Mouse (Mus musculus): Measurements from ENCODE around the gene Zfp653.
"Not testable (repeated sequence)": the region's sequence is repeated elsewhere in the genome, so short reads cannot be mapped to it uniquely, and the experiment has no call there.

Zfp653 gene

GRCm38 (mm10) chr9:22070791-22071573, at the start of gene Zfp653, which contains the start of gene Gm49318:
Zfp653 (minus strand) TSS chr9:22071376.
Gm49318 (minus strand) TSS chr9:22071259.
- peak; percentile 95 for DNase-seq (ENCODE audit: low spot score)

- no peak for DNase-seq (ENCODE audit: low spot score)
Measured at GRCm38 (mm10) chr9:22119543-22119942, 48.4 kb upstream of the Zfp653 start.

GRCm38 (mm10) chr9:22117754-22118456, 46.7 kb upstream of the Zfp653 start:
- peak; percentile 78 for DNase-seq (ENCODE audit: low spot score)

GRCm38 (mm10) chr9:22116740-22117426, 45.7 kb upstream of the Zfp653 start, which contains the start of gene Elof1:
Elof1 (minus strand) TSS chr9:22117172.
- DNase-seq (ENCODE audit: low spot score) = peak; percentile 95

GRCm38 (mm10) chr9:22116086-22116485, 44.9 kb upstream of the Zfp653 start:
- DNase-seq (ENCODE audit: low spot score) = no peak

- DNase-seq (ENCODE audit: low spot score) = no peak
Measured at GRCm38 (mm10) chr9:22115635-22116034, 44.5 kb upstream of the Zfp653 start.

- DNase-seq (ENCODE audit: low spot score) = no peak
Measured at GRCm38 (mm10) chr9:22108194-22108593, 37.0 kb upstream of the Zfp653 start.

GRCm38 (mm10) chr9:22099922-22100321, 28.7 kb upstream of the Zfp653 start:
- DNase-seq (ENCODE audit: low spot score) = no peak

GRCm38 (mm10) chr9:22098993-22099696, 28.0 kb upstream of the Zfp653 start, which contains the start of gene Cnn1:
Cnn1 (plus strand) TSS chr9:22099216.
- no peak for DNase-seq (ENCODE audit: low spot score)

- peak; percentile 84 for DNase-seq (ENCODE audit: low spot score)
Measured at GRCm38 (mm10) chr9:22095854-22096307, 24.7 kb upstream of the Zfp653 start.

GRCm38 (mm10) chr9:22092746-22093145, 21.6 kb upstream of the Zfp653 start:
- DNase-seq (ENCODE audit: low spot score) = no peak

- DNase-seq (ENCODE audit: low spot score) = no peak
Measured at GRCm38 (mm10) chr9:22089986-22090385, 18.8 kb upstream of the Zfp653 start.

- DNase-seq (ENCODE audit: low spot score) = no peak
Measured at GRCm38 (mm10) chr9:22089281-22089680, 18.1 kb upstream of the Zfp653 start.

GRCm38 (mm10) chr9:22087034-22087618, 15.9 kb upstream of the Zfp653 start:
- DNase-seq (ENCODE audit: low spot score) = no peak

- no peak for DNase-seq (ENCODE audit: low spot score)
Measured at GRCm38 (mm10) chr9:22086012-22086411, 14.8 kb upstream of the Zfp653 start.

GRCm38 (mm10) chr9:22085022-22085834, 14.1 kb upstream of the Zfp653 start, which contains the start of gene Ecsit:
Ecsit (minus strand) TSS chr9:22085438.
- peak; percentile 88 for DNase-seq (ENCODE audit: low spot score)

- no peak for DNase-seq (ENCODE audit: low spot score)
Measured at GRCm38 (mm10) chr9:22084667-22085021, 13.5 kb upstream of the Zfp653 start.

GRCm38 (mm10) chr9:22076223-22076622, 5.0 kb upstream of the Zfp653 start:
- no peak for DNase-seq (ENCODE audit: low spot score)

- DNase-seq (ENCODE audit: low spot score) = not testable (repeated sequence)
Measured at GRCm38 (mm10) chr9:22075778-22076177, 4.6 kb upstream of the Zfp653 start.

GRCm38 (mm10) chr9:22072276-22072675, 1.1 kb upstream of the Zfp653 start:
- DNase-seq (ENCODE audit: low spot score) = no peak

Data from T-cell, adult 2 months (primary cell).